Mouse (Mus musculus) C2C12 (cell line): ENCODE data around the gene Phlda1. TPM values are rescaled to one million over a fixed set of nuclear protein-coding genes. Genes with fewer than 3 reads are reported as not detected.

Experiments
- H3K27me3 ChIP-seq: one replicate; pipeline ENCODE4 v1.6.1; 2011; ENCODE audit not compliant: control insufficient read depth, insufficient read depth, insufficient read length
- H3K36me3 ChIP-seq: one replicate; pipeline ENCODE4 v1.6.1; 2011; ENCODE audit not compliant: control insufficient read depth, insufficient read depth
- H3K4me3 ChIP-seq: one replicate; pipeline ENCODE4 v1.5.1; 2011; ENCODE audit warnings: mild to moderate bottlenecking, control low read depth; ENCODE audit not compliant: poor library complexity, insufficient read depth, severe bottlenecking
- H3K79me2 ChIP-seq: one replicate; pipeline ENCODE4 v1.6.1; 2011; ENCODE audit not compliant: control insufficient read depth, insufficient read depth
- H3K79me3 ChIP-seq: one replicate; pipeline ENCODE4 v1.6.1; 2011; ENCODE audit warnings: low read depth, control low read depth
- H3ac ChIP-seq: one replicate; pipeline ENCODE3; 2011; ENCODE audit warnings: low read depth; ENCODE audit not compliant: control insufficient read depth, insufficient read length
- CEBPB ChIP-seq: IDR thresholded peaks from one replicate; pipeline ENCODE4 v1.6.1; 2011; ENCODE audit warnings: low read depth, mild to moderate bottlenecking, control low read depth, moderate library complexity
- CTCF ChIP-seq: IDR thresholded peaks from one replicate; pipeline ENCODE4 v1.5.1; 2011; ENCODE audit not compliant: control insufficient read depth, insufficient read depth, insufficient read length
- FOSL1 ChIP-seq: IDR thresholded peaks from one replicate; pipeline ENCODE4 v1.8.0; 2011; ENCODE audit warnings: mild to moderate bottlenecking, low read length; ENCODE audit not compliant: poor library complexity, insufficient read depth, severe bottlenecking
- MAX ChIP-seq: IDR thresholded peaks from one replicate; pipeline ENCODE4 v1.6.1; 2011; ENCODE audit warnings: mild to moderate bottlenecking, control low read depth
- MYOD1 ChIP-seq: IDR thresholded peaks from one replicate; pipeline ENCODE4 v1.6.1; 2011; ENCODE audit warnings: low read depth; ENCODE audit not compliant: control insufficient read depth, insufficient read length
- MYOG ChIP-seq: IDR thresholded peaks from one replicate; pipeline ENCODE4 v1.6.1; 2011; ENCODE audit not compliant: control insufficient read depth, insufficient read length; ENCODE audit errors: extremely low read depth
- USF1 ChIP-seq: IDR thresholded peaks from one replicate; pipeline ENCODE4 v1.6.1; 2011; ENCODE audit warnings: low read depth, mild to moderate bottlenecking, control low read depth, moderate library complexity
- polyA plus RNA-seq: library from polyadenylated mRNA; unstranded; fragments of >200 nt; fragmentation: generic; extraction: Trizol; gene quantifications from one replicate; pipeline ENCODE4 v1.2.1, GENCODE M21; 2012; ENCODE audit warnings: missing spikeins

Gene Phlda1
- polyA plus RNA-seq, 1 experiment, result 111 TPM

- no peak overlapping the region for H3ac ChIP-seq
- peaks cover 41% of the 10 kb centered on the region for H3K36me3 ChIP-seq
- no peaks in the 10 kb centered on the region for H3K79me2 ChIP-seq
- no peak overlapping the region for H3K4me3 ChIP-seq
- no peak for TF ChIP-seq CEBPB
- no peak for TF ChIP-seq MYOD1
- H3K79me3 ChIP-seq, result no peaks in the 10 kb centered on the region
- H3K27me3 ChIP-seq, result no peaks in the 10 kb centered on the region
These were observed 6.2 kb upstream of the Phlda1 start for GRCm38 (mm10) chr10:111499892-111500291.

GRCm38 (mm10) chr10:111503071-111503470 lies 3.0 kb upstream of the Phlda1 start:
- Histone ChIP-seq H3K36me3 (peaks cover 16% of the 10 kb centered on the region), H3K4me3 (no peak overlapping the region), H3K79me3 (peaks cover 12% of the 10 kb centered on the region), H3K79me2 (peaks cover 24% of the 10 kb centered on the region), H3K27me3 (no peaks in the 10 kb centered on the region), H3ac (no peak overlapping the region)
- TF ChIP-seq MAX (peak; percentile 8), CTCF (peak; percentile 23), CEBPB (no peak)

GRCm38 (mm10) chr10:111503716-111504115 lies 2.4 kb upstream of the Phlda1 start:
- Histone ChIP-seq H3K36me3 (peaks cover 16% of the 10 kb centered on the region), H3ac (no peak overlapping the region), H3K4me3 (no peak overlapping the region), H3K27me3 (no peaks in the 10 kb centered on the region), H3K79me2 (peaks cover 31% of the 10 kb centered on the region), H3K79me3 (peaks cover 18% of the 10 kb centered on the region)
- TF ChIP-seq MYOG (no peak), MAX (peak; percentile 3)

GRCm38 (mm10) chr10:111504606-111505005 lies 1.5 kb upstream of the Phlda1 start:
- TF ChIP-seq CTCF, result no peak
- no peak for TF ChIP-seq CEBPB
- no peak for TF ChIP-seq MAX
- no peak for TF ChIP-seq MYOG
- no peak for TF ChIP-seq MYOD1
- TF ChIP-seq USF1, result no peak
- TF ChIP-seq FOSL1, result no peak
- Histone ChIP-seq H3K27me3 (no peaks in the 10 kb centered on the region), H3K79me3 (peaks cover 27% of the 10 kb centered on the region), H3K36me3 (peaks cover 22% of the 10 kb centered on the region), H3K4me3 (no peak overlapping the region), H3K79me2 (peaks cover 40% of the 10 kb centered on the region), H3ac (no peak overlapping the region)

GRCm38 (mm10) chr10:111505406-111505805 lies 680 bp upstream of the Phlda1 start:
- no peak overlapping the region for H3K4me3 ChIP-seq
- H3K36me3 ChIP-seq, result peaks cover 30% of the 10 kb centered on the region
- H3K79me2 ChIP-seq, result peaks cover 44% of the 10 kb centered on the region
- no peak overlapping the region for H3ac ChIP-seq
- H3K79me3 ChIP-seq, result peaks cover 30% of the 10 kb centered on the region
- H3K27me3 ChIP-seq, result no peaks in the 10 kb centered on the region
- no peak for TF ChIP-seq FOSL1

- Histone ChIP-seq H3K27me3 (no peaks in the 10 kb centered on the region), H3K4me3 (peak overlapping the region; percentile 94), H3K79me2 (peaks cover 44% of the 10 kb centered on the region), H3K79me3 (peaks cover 30% of the 10 kb centered on the region), H3K36me3 (peaks cover 31% of the 10 kb centered on the region), H3ac (peak overlapping the region; percentile 91)
- TF ChIP-seq CEBPB (no peak), CTCF (no peak), MAX (no peak), MYOG (no peak), MYOD1 (no peak), FOSL1 (no peak), USF1 (no peak)
These were observed 907 bp downstream of the Phlda1 start for GRCm38 (mm10) chr10:111506926-111507459.
